Mouse (Mus musculus) CH12.LX (cell line): ENCODE measurements around the gene Ptgs1. TPM values are rescaled to one million over a fixed set of nuclear protein-coding genes. Genes with fewer than 3 reads are reported as not detected.

ENCODE experiments used
- DNase-seq: peaks from one replicate; pipeline ENCODE4 v3.0.0-alpha.2; 2013; ENCODE audit errors: extremely low read depth
- H3K27ac ChIP-seq: 2 replicates; pipeline ENCODE4 v1.5.1; 2012; ENCODE audit warnings: low read depth, mild to moderate bottlenecking, control low read depth, moderate library complexity; ENCODE audit not compliant: insufficient read depth
- H3K27me3 ChIP-seq: replicated peaks from 2 replicates; pipeline ENCODE3; 2012; ENCODE audit warnings: inconsistent platforms
- H3K36me3 ChIP-seq, 2 experiments: replicated peaks in 1 of 2; 2 replicates each; pipeline versions ENCODE3 to v1.6.1; 2012; ENCODE audit warnings: inconsistent platforms in 1 of 2, low read length in 1 of 2, mild to moderate bottlenecking in 1 of 2, mixed read lengths in 1 of 2, moderate library complexity in 1 of 2; ENCODE audit not compliant: control insufficient read depth in 1 of 2, insufficient read depth in 1 of 2
- H3K4me1 ChIP-seq, 2 experiments: 2 replicates each; pipeline ENCODE4 v1.6.1; 2012; ENCODE audit warnings: inconsistent platforms in 1 of 2, moderate library complexity in 1 of 2; ENCODE audit not compliant: insufficient read depth in 2 of 2, control insufficient read depth in 1 of 2
- H3K4me2 ChIP-seq: 2 replicates; pipeline ENCODE4 v1.6.1; 2012; ENCODE audit warnings: low read depth, mild to moderate bottlenecking, control low read depth; ENCODE audit not compliant: poor library complexity, insufficient read depth, severe bottlenecking
- H3K4me3 ChIP-seq, 3 experiments: fragments of 150-350 bp in 1 of 3; sonication (generic) in 1 of 3; replicated peaks in 1 of 3; 2 replicates each; pipeline versions ENCODE3 to v1.5.1; 2011 to 2012; ENCODE audit warnings: low read depth in 2 of 3, low read length in 2 of 3, mild to moderate bottlenecking in 2 of 3, moderate library complexity in 2 of 3, control low read depth in 1 of 3, improper control_type of control experiment in 1 of 3, inconsistent platforms in 1 of 3, mixed read lengths in 1 of 3; ENCODE audit not compliant: poor library complexity in 1 of 3
- H3K79me2 ChIP-seq: replicated peaks from 2 replicates; pipeline ENCODE4 v1.6.1; 2012; ENCODE audit warnings: mild to moderate bottlenecking, moderate library complexity; ENCODE audit not compliant: control insufficient read depth, poor library complexity, insufficient read depth, severe bottlenecking; ENCODE audit errors: extremely low read depth
- H3K9ac ChIP-seq: 2 replicates; pipeline ENCODE4 v1.6.1; 2012; ENCODE audit warnings: low read depth, mild to moderate bottlenecking, control low read depth, moderate library complexity; ENCODE audit not compliant: insufficient read depth
- H3K9me3 ChIP-seq: replicated peaks from 2 replicates; pipeline ENCODE3; 2012; ENCODE audit warnings: low read length, inconsistent platforms, mixed read lengths
- CHD1 ChIP-seq: IDR thresholded peaks from 2 replicates; pipeline ENCODE4 v1.6.1; 2012; ENCODE audit warnings: low read depth, low read length, improper control_type of control experiment, inconsistent platforms
- ELF1 ChIP-seq: IDR thresholded peaks from 2 replicates; pipeline ENCODE4 v1.6.1; 2014; ENCODE audit warnings: low read depth, mild to moderate bottlenecking, inconsistent platforms, low read length, improper control_type of control experiment
- EP300 ChIP-seq: IDR thresholded peaks from 2 replicates; pipeline ENCODE4 v1.6.1; 2011; ENCODE audit warnings: low read length, improper control_type of control experiment
- ETS1 ChIP-seq: conservative IDR thresholded peaks from 2 replicates; pipeline ENCODE4 v1.6.1; 2012; ENCODE audit warnings: low read depth, mild to moderate bottlenecking, inconsistent platforms, low read length, improper control_type of control experiment, moderate library complexity
- HCFC1 ChIP-seq: IDR thresholded peaks from 2 replicates; pipeline ENCODE4 v1.6.1; 2012; ENCODE audit warnings: low read depth, mild to moderate bottlenecking, inconsistent platforms, low read length, improper control_type of control experiment
- JUND ChIP-seq: conservative IDR thresholded peaks from 2 replicates; pipeline ENCODE4 v1.6.1; 2011; ENCODE audit warnings: low read depth, low read length, improper control_type of control experiment
- KAT2A ChIP-seq: IDR thresholded peaks from 2 replicates; pipeline ENCODE4 v1.6.1; 2012; ENCODE audit warnings: low read length, improper control_type of control experiment, inconsistent platforms; ENCODE audit not compliant: insufficient replicate concordance
- MAFK ChIP-seq: IDR thresholded peaks from 2 replicates; pipeline ENCODE4 v1.6.1; 2011; ENCODE audit warnings: low read length, improper control_type of control experiment; ENCODE audit not compliant: insufficient replicate concordance
- MAZ ChIP-seq: IDR thresholded peaks from 2 replicates; pipeline ENCODE4 v1.6.1; 2012; ENCODE audit warnings: low read depth, mild to moderate bottlenecking, inconsistent platforms, low read length, improper control_type of control experiment, moderate library complexity
- POLR2A ChIP-seq: IDR thresholded peaks from 2 replicates; pipeline ENCODE4 v1.6.1; 2011; ENCODE audit warnings: low read depth, mild to moderate bottlenecking, improper control_type of control experiment, low read length
- RAD21 ChIP-seq: IDR thresholded peaks from 2 replicates; pipeline ENCODE4 v1.6.1; 2011; ENCODE audit warnings: low read depth, mild to moderate bottlenecking, low read length, improper control_type of control experiment, moderate library complexity
- RCOR1 ChIP-seq: conservative IDR thresholded peaks from 2 replicates; pipeline ENCODE4 v1.6.1; 2012; ENCODE audit warnings: low read depth, mild to moderate bottlenecking, inconsistent platforms, low read length, improper control_type of control experiment
- TBP ChIP-seq: conservative IDR thresholded peaks from 2 replicates; pipeline ENCODE4 v1.6.1; 2011; ENCODE audit warnings: low read depth, low read length, improper control_type of control experiment
- TCF12 ChIP-seq: IDR thresholded peaks from 2 replicates; pipeline ENCODE4 v1.6.1; 2014; ENCODE audit warnings: low read depth, mild to moderate bottlenecking, inconsistent platforms, low read length, improper control_type of control experiment
- UBTF ChIP-seq: IDR thresholded peaks from 2 replicates; pipeline ENCODE4 v1.6.1; 2012; ENCODE audit warnings: low read depth, mild to moderate bottlenecking, inconsistent platforms, low read length, improper control_type of control experiment, moderate library complexity
- USF1 ChIP-seq: IDR thresholded peaks from 2 replicates; pipeline ENCODE4 v1.6.1; 2014; ENCODE audit warnings: low read depth, mild to moderate bottlenecking, inconsistent platforms, low read length, improper control_type of control experiment
- USF2 ChIP-seq: conservative IDR thresholded peaks from 2 replicates; pipeline ENCODE4 v1.6.1; 2011; ENCODE audit warnings: low read depth, low read length, improper control_type of control experiment
- ZKSCAN1 ChIP-seq: IDR thresholded peaks from 2 replicates; pipeline ENCODE4 v1.6.1; 2012; ENCODE audit warnings: low read depth, inconsistent platforms, low read length, improper control_type of control experiment, borderline replicate concordance
- ZMIZ1 ChIP-seq: IDR thresholded peaks from 2 replicates; pipeline ENCODE4 v1.6.1; 2012; ENCODE audit warnings: low read depth, mild to moderate bottlenecking, inconsistent platforms, low read length, improper control_type of control experiment
- dilution Hi-C: fragments of 300-500 bp; cut with MboI; formaldehyde crosslinking; loops from 2 replicates; pipeline ENCODE4 v1.14.3; 2020; ENCODE audit warnings: low sequenced_read_pairs; ENCODE audit not compliant: extremely low pct_unique_long_range_greater_than_20kb, extremely low pct_ligation_motif_present
- in situ Hi-C: fragments of 300-500 bp; cut with MboI; formaldehyde crosslinking; loops from 3 replicates; pipeline ENCODE4 v1.14.3; 2019; ENCODE audit warnings: low sequenced_read_pairs, low pct_ligation_motif_present, low pct_unique_long_range_greater_than_20kb, mixed read lengths
- polyA plus RNA-seq: library from polyadenylated mRNA; unstranded; fragments of >175 nt; gene quantifications from 2 replicates; pipeline ENCODE4 v1.2.1, GENCODE M21; 2012; ENCODE audit warnings: low read depth; ENCODE audit not compliant: insufficient read length
- total RNA-seq, 2 experiments: library from RNA; depleted of rRNA; stranded (reverse); fragments of 300-350 nt in 1 of 2; fragments of >200 nt in 1 of 2; gene quantifications; 2 replicates each; pipeline ENCODE4 v1.2.3; 2012 to 2014

Ptgs1 gene
- total and polyA plus RNA-seq, 3 experiments: 1.6 to 3.1 (median 3.0) TPM

- no peak for DNase-seq
- Histone ChIP-seq H3K4me2 (no peak overlapping the region), H3K4me3 (no peak overlapping the region), H3K27me3 (no peaks in the 10 kb centered on the region), H3K4me1 (peaks cover 0 to 3% of the 10 kb centered on the region in 2 experiments; a peak in 1 of 4 replicates), H3K79me2 (no peaks in the 10 kb centered on the region), H3K36me3 (no peaks in the 10 kb centered on the region), H3K9me3 (peaks cover 1% of the 10 kb centered on the region), H3K27ac (no peak overlapping the region), H3K9ac (no peak overlapping the region)
- TF ChIP-seq TCF12 (no peak), ELF1 (no peak), MAZ (no peak), ETS1 (no peak), KAT2A (no peak), POLR2A (no peak), RAD21 (no peak), EP300 (no peak), ZMIZ1 (no peak), HCFC1 (no peak)
- in situ Hi-C loops (no loop called here), dilution Hi-C loops (no loop called here)
These were observed 26.7 kb downstream of the Ptgs1 start for GRCm38 (mm10) chr2:36256931-36257330.

GRCm38 (mm10) chr2:36259382-36259781, 29.2 kb downstream of the Ptgs1 start:
- DNase-seq: no peak
- dilution Hi-C loops: no loop called here
- Histone ChIP-seq H3K9me3 (no peaks in the 10 kb centered on the region), H3K79me2 (no peaks in the 10 kb centered on the region), H3K4me1 (peaks cover 0 to 1% of the 10 kb centered on the region in 2 experiments; a peak in 1 of 4 replicates), H3K27ac (no peak overlapping the region), H3K4me2 (no peak overlapping the region), H3K4me3 (no peak overlapping the region), H3K36me3 (no peaks in the 10 kb centered on the region), H3K27me3 (no peaks in the 10 kb centered on the region), H3K9ac (no peak overlapping the region)
- TF ChIP-seq ETS1 (0 out of 2 replicates have a peak, but pooled peaks have one; percentile 13), JUND (no peak)
- in situ Hi-C loops: no loop called here

- Histone ChIP-seq H3K9me3 (no peaks in the 10 kb centered on the region), H3K9ac (no peak overlapping the region), H3K4me2 (no peak overlapping the region), H3K36me3 (no peaks in the 10 kb centered on the region), H3K27ac (no peak overlapping the region), H3K79me2 (no peaks in the 10 kb centered on the region), H3K27me3 (no peaks in the 10 kb centered on the region), H3K4me1 (no peaks in the 10 kb centered on the region), H3K4me3 (no peak overlapping the region)
- in situ Hi-C loops (no loop called here), dilution Hi-C loops (no loop called here)
- TF ChIP-seq ZKSCAN1: no peak
- TF ChIP-seq TCF12: no peak
- TF ChIP-seq MAFK: no peak
- no peak for TF ChIP-seq TBP
- no peak for TF ChIP-seq UBTF
- TF ChIP-seq CHD1: no peak
- TF ChIP-seq RCOR1: no peak
- no peak for TF ChIP-seq USF2
- TF ChIP-seq USF1: no peak
- no peak for DNase-seq
These were observed 29.7 kb downstream of the Ptgs1 start for GRCm38 (mm10) chr2:36259798-36260540.
